Mouse (Mus musculus) forebrain, embryonic 11.5 days (tissue): Measurements from ENCODE around the gene Myt1l. TPM values are rescaled to one million over a fixed set of nuclear protein-coding genes. Genes with fewer than 3 reads are reported as not detected.

Source experiments
- ATAC-seq: fragments of 200-750 bp; cut with Nextera tagmentation; replicated peaks from 2 replicates; pipeline ENCODE4 v1.8.0; 2017; ENCODE audit warnings: moderate TSS enrichment; ENCODE audit not compliant: low FRiP score
- DNase-seq: peaks from one replicate; pipeline ENCODE4 v3.0.0-alpha.2; 2017; ENCODE audit warnings: low spot score
- H3K27ac ChIP-seq: fragments of 300-500 bp; sonication (generic); 2 replicates; pipeline ENCODE4 v1.5.1; 2014; ENCODE audit warnings: low read depth, low read length
- H3K27me3 ChIP-seq: fragments of 300-500 bp; sonication (generic); 2 replicates; pipeline ENCODE4 v1.6.1; 2014; ENCODE audit warnings: mild to moderate bottlenecking, low read length, mixed read lengths; ENCODE audit not compliant: control insufficient read depth, insufficient read depth
- H3K36me3 ChIP-seq: fragments of 300-500 bp; sonication (generic); 2 replicates; pipeline ENCODE4 v1.6.1; 2014; ENCODE audit warnings: mild to moderate bottlenecking, low read length, moderate library complexity, mixed read lengths; ENCODE audit not compliant: control insufficient read depth, insufficient read depth
- H3K4me1 ChIP-seq: fragments of 300-500 bp; sonication (generic); replicated peaks from 2 replicates; pipeline ENCODE4 v1.6.1; 2014; ENCODE audit warnings: low read length, mixed read lengths; ENCODE audit not compliant: control insufficient read depth, insufficient read depth
- H3K4me2 ChIP-seq: fragments of 300-500 bp; sonication (generic); 2 replicates; pipeline ENCODE4 v1.6.1; 2014; ENCODE audit warnings: low read depth, mild to moderate bottlenecking, low read length, moderate library complexity, mixed read lengths; ENCODE audit not compliant: severe bottlenecking
- H3K4me3 ChIP-seq: fragments of 300-500 bp; sonication (generic); 2 replicates; pipeline ENCODE4 v1.5.1; 2014; ENCODE audit warnings: low read depth, low read length
- H3K9ac ChIP-seq: fragments of 300-500 bp; sonication (generic); 2 replicates; pipeline ENCODE4 v1.6.1; 2014; ENCODE audit warnings: low read length
- H3K9me3 ChIP-seq: fragments of 300-500 bp; sonication (generic); 2 replicates; pipeline ENCODE4 v1.6.1; 2016; ENCODE audit warnings: low read length, mixed read lengths; ENCODE audit not compliant: control insufficient read depth
- WGBS: fragments of 180-500 bp; shearing (Covaris S2); extraction: QIAGEN DNeasy Blood & Tissue Kit; methylation state at CpG from one replicate; pipeline ENCODE4 v1.1.7; 2014; 5-methylcytosine and 5-hydroxymethylcytosine counted together
- polyA plus RNA-seq: library from polyadenylated mRNA; unstranded; fragments of >200 nt; fragmentation: Nextera tagmentation; extraction: Ambion mirVana; gene quantifications from 2 replicates; pipeline ENCODE4 v1.2.1, GENCODE M21; 2014

Myt1l gene
- polyA plus RNA-seq, 1 experiment from 2014 or later, result 18.7 TPM

- H3K4me2 ChIP-seq, result peak within 1 kb of the TSS; percentile 77
- 29% methylated on average over 8 of the region's 8 CpGs for WGBS
- no peaks in the 10 kb centered on the region for H3K36me3 ChIP-seq
- ATAC-seq, result no peak
- H3K9me3 ChIP-seq, result no peaks in the 10 kb centered on the region
- peak within 1 kb of the TSS; percentile 96 for H3K9ac ChIP-seq
- H3K4me1 ChIP-seq, result peaks cover 21% of the 10 kb centered on the region
- H3K4me3 ChIP-seq, result peak within 1 kb of the TSS; percentile 81
- no peak for DNase-seq
- no peaks in the 10 kb centered on the region for H3K27me3 ChIP-seq
- peak within 1 kb of the TSS; percentile 77 for H3K27ac ChIP-seq
Measured at GRCm38 (mm10) chr12:29937308-29937707, 409.1 kb downstream of the Myt1l start, which contains the start of gene Pxdn. TSS of gene Pxdn (plus strand) at chr12:29937608.

GRCm38 (mm10) chr12:29937851-29938375 lies 409.7 kb downstream of the Myt1l start:
- Histone ChIP-seq H3K9me3 (no peaks in the 10 kb centered on the region), H3K27me3 (no peaks in the 10 kb centered on the region), H3K4me3 (peak overlapping the region; percentile 81), H3K36me3 (no peaks in the 10 kb centered on the region; the same call in 1 of the 2 replicates), H3K4me1 (peaks cover 21% of the 10 kb centered on the region), H3K9ac (peak overlapping the region; percentile 96), H3K27ac (peak overlapping the region; percentile 77), H3K4me2 (peak overlapping the region; percentile 77)
- under 1% methylated on average over 46 of the region's 49 CpGs for WGBS
- ATAC-seq (peak; percentile 89), DNase-seq (peak; percentile 90)

GRCm38 (mm10) chr12:29938376-29939041 lies 410.3 kb downstream of the Myt1l start:
- Histone ChIP-seq H3K4me3 (peak overlapping the region; percentile 81), H3K4me1 (peaks cover 21% of the 10 kb centered on the region), H3K27me3 (no peaks in the 10 kb centered on the region), H3K27ac (peak overlapping the region; percentile 77), H3K4me2 (peak overlapping the region; percentile 77), H3K9ac (peak overlapping the region; percentile 96), H3K36me3 (no peaks in the 10 kb centered on the region; the same call in 1 of the 2 replicates), H3K9me3 (no peaks in the 10 kb centered on the region)
- DNase-seq, result peak; percentile 84
- peak; percentile 86 for ATAC-seq
- under 1% methylated on average over 40 of the region's 40 CpGs for WGBS

- Histone ChIP-seq H3K27ac (no peak overlapping the region; the same call in 1 of the 2 replicates), H3K4me1 (peaks cover 21% of the 10 kb centered on the region), H3K9ac (peak overlapping the region; percentile 96), H3K27me3 (no peaks in the 10 kb centered on the region), H3K4me3 (peak overlapping the region; percentile 81), H3K4me2 (peak overlapping the region; percentile 77), H3K9me3 (no peaks in the 10 kb centered on the region), H3K36me3 (no peaks in the 10 kb centered on the region; the same call in 1 of the 2 replicates)
- ATAC-seq (no peak), DNase-seq (peak; percentile 56)
- 6% methylated on average over 8 of the region's 8 CpGs for WGBS
Measured at GRCm38 (mm10) chr12:29939261-29939671, 411.1 kb downstream of the Myt1l start.

DNA sequence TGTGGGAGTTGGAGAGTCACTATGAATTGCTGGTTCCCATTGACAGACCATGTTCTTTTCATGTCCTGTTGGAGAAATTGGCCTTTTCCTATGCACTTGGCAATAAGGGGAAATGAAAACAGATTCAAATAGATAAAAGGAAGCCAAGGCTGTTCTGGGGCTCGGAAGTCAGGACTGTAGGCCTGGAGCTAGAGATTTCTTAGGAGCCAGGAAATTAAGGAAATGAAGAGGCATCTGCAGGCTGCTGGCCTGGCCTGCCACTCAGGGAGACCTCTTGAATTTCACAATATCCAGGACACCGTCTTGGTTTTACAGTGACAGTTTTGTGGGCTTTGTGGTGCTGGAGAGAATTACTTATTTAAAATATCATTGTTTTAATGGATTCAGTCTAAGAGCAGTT lies 414.3 kb downstream of the Myt1l start:
- Histone ChIP-seq H3K4me1 (peaks cover 19% of the 10 kb centered on the region), H3K4me3 (no peak overlapping the region), H3K27me3 (no peaks in the 10 kb centered on the region), H3K36me3 (no peaks in the 10 kb centered on the region; the same call in 1 of the 2 replicates), H3K4me2 (no peak overlapping the region), H3K9me3 (no peaks in the 10 kb centered on the region), H3K27ac (no peak overlapping the region), H3K9ac (no peak overlapping the region)
- ATAC-seq (no peak), DNase-seq (no peak)
- WGBS, result 91% methylated on average over 2 of the region's 2 CpGs

DNA sequence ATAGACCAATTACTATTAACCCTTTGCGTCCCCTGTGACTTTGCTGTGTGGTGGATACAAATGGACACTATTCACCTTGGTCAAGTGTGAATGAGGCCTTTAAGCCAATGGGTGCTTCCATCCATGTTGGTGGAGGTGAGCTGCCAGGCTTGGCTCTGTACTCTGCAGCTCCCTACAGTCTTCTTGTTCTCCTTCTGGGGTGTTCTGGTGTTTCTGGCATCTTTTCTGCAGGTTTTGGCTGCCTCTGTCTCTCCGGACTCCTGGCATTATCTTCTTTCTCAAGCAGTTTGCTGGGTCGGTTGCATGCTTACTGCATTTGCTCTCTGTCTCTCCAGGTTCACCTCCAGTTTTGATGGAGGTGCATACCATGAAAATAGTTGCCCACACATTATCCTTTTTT lies 416.5 kb downstream of the Myt1l start:
- Histone ChIP-seq H3K9ac (no peak overlapping the region), H3K36me3 (no peaks in the 10 kb centered on the region; the same call in 1 of the 2 replicates), H3K4me1 (peaks cover 11% of the 10 kb centered on the region), H3K4me2 (no peak overlapping the region), H3K27me3 (no peaks in the 10 kb centered on the region), H3K27ac (no peak overlapping the region), H3K9me3 (no peaks in the 10 kb centered on the region), H3K4me3 (no peak overlapping the region)
- DNase-seq (no peak), ATAC-seq (no peak)
- WGBS, result 91% methylated on average over 3 of the region's 3 CpGs

DNA sequence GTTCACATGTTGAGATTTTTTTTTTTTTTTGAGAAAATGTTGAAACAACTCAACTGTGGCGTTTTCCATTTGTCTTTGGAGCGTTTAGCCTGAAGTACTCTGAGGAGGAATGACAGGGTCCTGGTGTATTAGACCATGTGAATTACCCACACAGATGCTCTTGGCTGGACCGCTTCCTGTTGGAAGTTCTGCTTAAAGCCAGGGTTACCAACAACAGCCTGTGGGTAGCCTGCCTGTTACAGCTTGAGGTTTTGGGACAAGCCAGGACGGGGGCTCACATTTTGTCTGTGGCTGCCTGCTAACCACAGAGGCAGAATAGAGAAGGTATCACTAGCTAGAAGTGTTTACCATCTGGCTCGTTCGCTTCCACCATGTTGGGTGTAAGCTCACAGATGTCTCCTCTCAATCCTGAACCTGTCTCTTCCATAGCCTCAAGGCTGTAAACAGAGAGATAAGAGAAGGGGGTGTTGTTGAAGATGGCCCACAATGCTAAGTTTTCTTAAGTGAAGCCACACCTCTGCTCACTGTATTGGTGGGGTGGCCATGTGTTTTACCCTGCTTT lies 417.1 kb downstream of the Myt1l start:
- DNase-seq, result no peak
- no peak overlapping the region for H3K27ac ChIP-seq
- no peaks in the 10 kb centered on the region for H3K9me3 ChIP-seq
- H3K9ac ChIP-seq, result no peak overlapping the region
- no peaks in the 10 kb centered on the region for H3K27me3 ChIP-seq
- no peaks in the 10 kb centered on the region; the same call in 1 of the 2 replicates for H3K36me3 ChIP-seq
- peaks cover 8% of the 10 kb centered on the region for H3K4me1 ChIP-seq
- WGBS, result 86% methylated on average over 6 of the region's 6 CpGs
- H3K4me2 ChIP-seq, result no peak overlapping the region
- no peak for ATAC-seq
- no peak overlapping the region for H3K4me3 ChIP-seq

GRCm38 (mm10) chr12:29951043-29951442 lies 422.9 kb downstream of the Myt1l start:
- Histone ChIP-seq H3K9me3 (no peaks in the 10 kb centered on the region), H3K4me3 (no peak overlapping the region), H3K4me1 (peaks cover 8% of the 10 kb centered on the region), H3K4me2 (no peak overlapping the region), H3K36me3 (no peaks in the 10 kb centered on the region), H3K27ac (no peak overlapping the region), H3K9ac (no peak overlapping the region), H3K27me3 (no peaks in the 10 kb centered on the region)
- DNase-seq, result no peak
- no peak for ATAC-seq
- WGBS, result 33% methylated on average over 6 of the region's 6 CpGs
